Mouse (Mus musculus) kidney, postnatal 0 days (tissue): ENCODE data around the gene Birc2. TPM values are rescaled to one million over a fixed set of nuclear protein-coding genes. Genes with fewer than 3 reads are reported as not detected.

Source experiments
- ATAC-seq: fragments of 200-750 bp; cut with Nextera tagmentation; replicated peaks from 2 replicates; pipeline ENCODE4 v1.8.0; 2017; ENCODE audit warnings: low read depth, moderate number of reproducible peaks, moderate TSS enrichment, moderate library complexity; ENCODE audit not compliant: low FRiP score
- DNase-seq: peaks from one replicate; pipeline ENCODE4 v3.0.0-alpha.2; 2016; ENCODE audit warnings: low spot score
- H3K27ac ChIP-seq: fragments of 300-500 bp; sonication (generic); 2 replicates; pipeline ENCODE4 v1.5.1; 2014; ENCODE audit warnings: mild to moderate bottlenecking
- H3K27me3 ChIP-seq: fragments of 300-500 bp; sonication (generic); 2 replicates; pipeline ENCODE4 v1.6.1; 2014; ENCODE audit warnings: low read length, mixed read lengths; ENCODE audit not compliant: insufficient read depth
- H3K36me3 ChIP-seq: fragments of 300-500 bp; sonication (generic); 2 replicates; pipeline ENCODE4 v1.6.1; 2014; ENCODE audit warnings: low read length, mixed read lengths; ENCODE audit not compliant: insufficient read depth
- H3K4me1 ChIP-seq: fragments of 300-500 bp; sonication (generic); replicated peaks from 2 replicates; pipeline ENCODE4 v1.6.1; 2014; ENCODE audit warnings: antibody characterized with exemption, low read length, mixed read lengths; ENCODE audit not compliant: insufficient read depth
- H3K4me2 ChIP-seq: fragments of 300-500 bp; sonication (generic); 2 replicates; pipeline ENCODE4 v1.6.1; 2014; ENCODE audit warnings: mild to moderate bottlenecking, low read length, moderate library complexity, mixed read lengths
- H3K4me3 ChIP-seq: fragments of 300-500 bp; sonication (generic); replicated peaks from 2 replicates; pipeline ENCODE4 v1.5.1; 2014; ENCODE audit warnings: low read depth, low read length
- H3K9ac ChIP-seq: fragments of 300-500 bp; sonication (generic); 2 replicates; pipeline ENCODE4 v1.6.1; 2014; ENCODE audit warnings: low read depth, low read length
- H3K9me3 ChIP-seq: fragments of 300-500 bp; sonication (generic); replicated peaks from 2 replicates; pipeline ENCODE4 v1.6.1; 2016; ENCODE audit warnings: low read length, inconsistent platforms, mixed read lengths
- CTCF ChIP-seq: IDR thresholded peaks from 2 replicates; pipeline ENCODE4 v1.5.1; 2016; ENCODE audit warnings: antibody characterized with exemption, low read depth, mild to moderate bottlenecking, moderate library complexity
- WGBS: fragments of 180-500 bp; shearing (Covaris S2); extraction: QIAGEN DNeasy Blood & Tissue Kit; methylation state at CpG from one replicate; pipeline ENCODE4 v1.1.7; 2014; 5-methylcytosine and 5-hydroxymethylcytosine counted together
- polyA plus RNA-seq: library from polyadenylated mRNA; unstranded; fragments of >200 nt; fragmentation: Nextera tagmentation; extraction: Ambion mirVana; gene quantifications from 2 replicates; pipeline ENCODE4 v1.2.1, GENCODE M21; 2015

Birc2 gene
- polyA plus RNA-seq, 1 experiment from 2014 or later = 36.4 TPM

DNA sequence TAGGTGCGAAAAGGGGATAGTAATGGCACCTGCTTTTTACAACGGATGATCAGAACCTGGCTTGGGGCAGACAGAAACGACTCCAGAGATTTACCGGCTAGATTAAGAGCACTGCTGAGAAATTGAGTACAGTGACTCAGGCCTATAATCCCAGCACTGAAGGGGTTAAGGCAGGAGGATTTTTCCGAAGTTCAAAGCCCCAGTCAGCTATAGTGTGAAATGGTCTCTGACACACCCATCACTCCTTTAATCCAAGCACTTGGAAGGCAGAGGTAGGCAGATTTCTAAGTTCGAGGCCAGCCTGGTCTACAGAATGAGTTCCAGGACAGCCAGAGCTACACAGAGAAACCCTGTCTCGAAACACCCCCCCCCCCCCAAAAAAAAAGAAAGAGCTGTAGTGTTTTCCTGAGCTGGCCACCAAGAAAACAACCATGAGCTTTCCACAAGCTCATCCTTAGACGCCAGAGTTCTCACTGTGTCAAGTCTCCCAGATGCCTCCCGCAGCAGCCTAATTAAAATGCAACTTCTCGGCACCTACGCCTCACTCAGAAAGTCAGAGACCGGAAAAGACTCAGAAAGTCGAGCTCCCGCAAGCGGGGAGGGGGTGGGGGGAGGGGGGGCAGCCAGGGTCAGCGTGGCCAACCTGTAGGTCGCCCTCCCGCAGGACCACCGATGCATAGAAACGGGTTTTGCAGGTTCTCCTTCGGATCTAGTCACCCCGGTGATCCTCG is 35.3 kb upstream of the Birc2 start:
- Histone ChIP-seq H3K4me2 (peak overlapping the region; percentile 56), H3K4me3 (peak overlapping the region; percentile 50), H3K4me1 (peaks cover 7% of the 10 kb centered on the region; the same call in 1 of the 2 replicates), H3K9ac (peak overlapping the region; percentile 50), H3K9me3 (no peaks in the 10 kb centered on the region), H3K27me3 (no peaks in the 10 kb centered on the region), H3K36me3 (no peaks in the 10 kb centered on the region), H3K27ac (peak overlapping the region; percentile 71)
- TF ChIP-seq CTCF = no peak
- DNase-seq (peak; percentile 58), ATAC-seq (peak; percentile 47)
- WGBS = 14% methylated on average over 23 of the region's 23 CpGs

DNA sequence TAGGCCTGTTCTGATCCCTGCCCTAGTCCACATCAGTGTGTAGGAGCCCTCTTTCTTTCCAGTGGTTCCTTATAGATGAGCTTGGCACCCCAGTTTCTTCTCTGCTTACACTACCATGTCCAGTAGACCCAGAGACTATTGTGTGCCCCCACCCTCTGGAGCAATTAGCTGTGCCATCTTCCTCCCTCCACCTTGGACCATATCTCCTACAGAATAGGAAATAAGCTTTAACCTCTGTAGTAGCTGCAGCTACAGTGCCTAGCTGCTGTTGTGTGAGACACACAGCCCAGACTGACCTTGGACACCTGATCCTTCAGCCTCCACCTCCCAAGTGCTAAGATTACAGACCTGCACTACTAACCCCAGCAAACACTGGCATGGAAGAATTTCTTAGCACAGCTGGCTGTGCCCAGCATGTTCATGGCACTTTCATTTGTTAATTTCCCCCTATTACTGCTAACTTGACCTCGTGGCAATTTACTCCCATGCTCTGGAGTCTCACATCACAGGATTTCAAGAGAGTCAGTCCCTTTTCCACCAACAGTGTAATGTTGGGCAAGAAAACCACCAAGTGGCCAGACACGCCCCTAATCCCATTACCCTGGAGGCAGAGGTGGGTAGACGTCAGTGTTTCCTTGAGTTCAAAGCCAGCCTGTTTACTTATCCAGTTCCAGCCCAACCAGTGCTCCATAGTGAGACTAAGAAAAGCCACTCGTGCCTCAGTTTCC is 34.6 kb upstream of the Birc2 start:
- no peak for TF ChIP-seq CTCF
- Histone ChIP-seq H3K27me3 (no peaks in the 10 kb centered on the region), H3K9me3 (no peaks in the 10 kb centered on the region), H3K36me3 (no peaks in the 10 kb centered on the region), H3K4me2 (no peak overlapping the region; the same call in 1 of the 2 replicates), H3K4me3 (no peak overlapping the region), H3K4me1 (peaks cover 7% of the 10 kb centered on the region; the same call in 1 of the 2 replicates), H3K9ac (no peak overlapping the region), H3K27ac (peak overlapping the region; percentile 71; the same call in 1 of the 2 replicates)
- WGBS = 38% methylated on average over 4 of the region's 4 CpGs
- DNase-seq = peak; percentile 73
- peak; percentile 65 for ATAC-seq

DNA sequence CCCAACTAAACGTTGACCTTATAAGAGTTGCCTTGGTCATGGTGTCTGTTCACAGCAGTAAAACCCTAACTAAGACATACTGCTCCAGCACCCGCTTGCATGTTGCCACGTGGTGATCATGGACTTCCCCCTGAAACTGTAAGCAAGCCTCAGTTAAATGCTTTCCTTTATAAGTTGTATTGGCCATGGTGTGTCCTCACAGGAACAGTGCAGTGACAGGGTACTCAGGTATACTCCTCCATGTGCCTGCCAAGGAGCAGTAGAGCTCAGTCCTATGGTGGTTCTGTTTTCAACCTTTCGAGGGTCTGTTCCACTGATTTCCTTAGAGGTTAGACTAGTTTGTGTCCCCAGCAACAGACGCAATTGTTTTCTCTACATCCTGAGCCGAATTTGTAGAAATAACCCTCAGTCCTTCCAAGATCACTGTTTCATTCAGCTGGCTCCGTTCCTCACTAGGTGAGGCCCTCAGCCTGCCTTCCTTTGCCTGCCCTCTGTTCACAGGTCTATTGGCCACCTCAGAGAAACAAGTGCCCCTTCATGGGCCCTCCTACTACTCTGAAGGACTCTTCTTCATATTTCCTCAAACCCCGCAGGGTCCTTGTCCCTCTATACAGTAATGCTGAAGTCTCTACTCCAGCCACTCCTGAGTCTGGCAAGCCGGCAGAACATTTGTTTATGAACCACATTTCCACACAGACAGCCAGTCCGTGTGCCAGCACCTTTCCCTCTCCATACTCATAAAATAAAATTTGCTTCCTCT is 33.9 kb upstream of the Birc2 start:
- Histone ChIP-seq H3K4me3 (no peak overlapping the region), H3K27ac (peak overlapping the region; percentile 31; the same call in 1 of the 2 replicates), H3K4me2 (no peak overlapping the region), H3K9ac (no peak overlapping the region), H3K27me3 (no peaks in the 10 kb centered on the region), H3K4me1 (peaks cover 7% of the 10 kb centered on the region; the same call in 1 of the 2 replicates), H3K9me3 (no peaks in the 10 kb centered on the region), H3K36me3 (0 out of 2 replicates have a peak, but pooled peaks cover under 1% of the 10 kb centered on the region)
- 81% methylated on average over 10 of the region's 10 CpGs for WGBS
- ATAC-seq (no peak), DNase-seq (no peak)
- TF ChIP-seq CTCF = no peak

DNA sequence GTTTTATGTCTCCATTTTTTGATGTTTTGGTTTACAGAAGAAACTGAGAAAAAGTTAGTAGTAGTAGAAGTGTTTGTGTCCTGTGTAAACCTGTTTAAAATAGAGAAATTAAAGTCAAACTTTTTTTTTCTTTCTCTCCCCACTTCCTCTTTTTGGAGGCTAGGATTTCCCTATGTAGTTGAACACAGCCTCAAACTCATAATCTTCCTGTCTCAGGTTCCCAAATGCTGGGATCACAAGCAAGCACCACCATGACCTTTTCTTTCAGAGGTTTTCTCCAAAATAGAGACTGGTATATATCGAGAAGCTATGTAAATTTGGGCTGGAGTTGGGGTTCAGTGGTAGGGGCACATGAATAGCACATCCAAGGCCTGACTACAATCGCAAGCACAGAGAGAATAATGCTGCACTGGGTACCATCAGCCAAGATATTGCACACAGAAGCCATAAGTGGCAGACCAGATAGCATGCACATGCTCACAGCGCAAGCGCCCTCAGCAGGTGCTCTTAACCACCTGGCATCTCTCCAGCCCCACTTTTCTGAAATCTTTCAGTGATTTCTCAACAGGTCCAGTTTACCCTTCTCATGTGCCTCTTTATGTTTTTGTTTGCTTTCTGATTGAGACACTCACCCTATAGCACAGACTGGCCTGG is 32.1 kb upstream of the Birc2 start:
- ATAC-seq = no peak
- H3K4me2 ChIP-seq = no peak overlapping the region
- no peak overlapping the region for H3K4me3 ChIP-seq
- DNase-seq = no peak
- peaks cover 7% of the 10 kb centered on the region; the same call in 1 of the 2 replicates for H3K4me1 ChIP-seq
- TF ChIP-seq CTCF = no peak
- WGBS = 92% methylated on average over 4 of the region's 4 CpGs
- H3K9me3 ChIP-seq = no peaks in the 10 kb centered on the region
- 0 out of 2 replicates have a peak, but pooled peaks cover 7% of the 10 kb centered on the region for H3K36me3 ChIP-seq
- H3K9ac ChIP-seq = no peak overlapping the region
- H3K27ac ChIP-seq = no peak overlapping the region
- H3K27me3 ChIP-seq = no peaks in the 10 kb centered on the region

DNA sequence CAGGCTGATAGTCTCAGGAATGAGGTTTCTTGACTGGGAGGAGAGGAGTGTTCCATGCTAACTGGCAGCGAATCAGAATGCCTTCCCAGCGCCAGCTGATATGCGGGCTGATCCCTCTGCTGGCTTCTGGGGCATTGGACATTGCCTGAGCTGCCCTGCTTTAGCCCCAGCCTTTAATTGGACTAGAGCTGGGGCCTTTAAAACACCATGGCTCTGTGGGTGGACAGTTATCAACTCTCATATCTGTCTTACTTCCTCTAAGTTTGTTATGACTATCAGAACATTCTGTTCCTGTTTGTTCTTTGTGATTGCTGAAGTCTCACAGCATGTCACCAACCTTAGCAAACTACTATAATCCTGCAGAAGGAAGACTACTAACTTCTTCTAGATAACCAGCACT is 31.1 kb upstream of the Birc2 start:
- DNase-seq = no peak
- Histone ChIP-seq H3K36me3 (0 out of 2 replicates have a peak, but pooled peaks cover 7% of the 10 kb centered on the region), H3K4me2 (no peak overlapping the region), H3K4me3 (no peak overlapping the region), H3K4me1 (peaks cover 7% of the 10 kb centered on the region; the same call in 1 of the 2 replicates), H3K27ac (no peak overlapping the region), H3K9me3 (no peaks in the 10 kb centered on the region), H3K9ac (no peak overlapping the region), H3K27me3 (no peaks in the 10 kb centered on the region)
- ATAC-seq = no peak
- WGBS = 97% methylated on average over 3 of the region's 3 CpGs
- TF ChIP-seq CTCF = no peak
